Mouse (Mus musculus) adrenal gland, postnatal 14 days (tissue): ENCODE measurements around the gene Bves. TPM values are rescaled to one million over a fixed set of nuclear protein-coding genes. Genes with fewer than 3 reads are reported as not detected.
"Not testable (repeated sequence)": the region's sequence is repeated elsewhere in the genome, so short reads cannot be mapped to it uniquely, and the experiment has no call there.

Experiments used
- DNase-seq: peaks from one replicate; pipeline ENCODE4 v3.0.0; 2021; ENCODE audit warnings: mixed read lengths
- long read RNA-seq, 2 experiments: library from polyadenylated mRNA; stranded (forward); transcript quantifications; one replicate each; pipeline ENCODE4 v2.0.0; 2021
- total RNA-seq: library from RNA; stranded (reverse); gene quantifications from 2 replicates; pipeline ENCODE4 v1.2.3, GENCODE M21; 2021

The Bves gene
- total RNA-seq = 0.41 and 0.53 TPM in 2 replicates
- long read RNA-seq, experiment 1, full-length matches to known transcripts = 1 of 3 reads
- long read RNA-seq, experiment 1, partial matches to known transcripts = 2 of 3 reads
- long read RNA-seq, experiment 1, other reads (novel, unspliced or antisense) = 0 of 3 reads
- long read RNA-seq, experiment 2, partial matches to known transcripts = 2 of 2 reads
- long read RNA-seq, experiment 2, other reads (novel, unspliced or antisense) = 0 of 2 reads

- DNase-seq = peak; percentile 18
These were observed at the start of gene Bves for GRCm38 (mm10) chr10:45335434-45336422. Gene Bves, plus strand, starts transcription at chr10:45335772.

- DNase-seq = no peak
These were observed 47.2 kb upstream of the Bves start for GRCm38 (mm10) chr10:45288351-45288750.

- DNase-seq = peak; percentile 44
These were observed 46.1 kb upstream of the Bves start for GRCm38 (mm10) chr10:45289218-45290105.

DNA sequence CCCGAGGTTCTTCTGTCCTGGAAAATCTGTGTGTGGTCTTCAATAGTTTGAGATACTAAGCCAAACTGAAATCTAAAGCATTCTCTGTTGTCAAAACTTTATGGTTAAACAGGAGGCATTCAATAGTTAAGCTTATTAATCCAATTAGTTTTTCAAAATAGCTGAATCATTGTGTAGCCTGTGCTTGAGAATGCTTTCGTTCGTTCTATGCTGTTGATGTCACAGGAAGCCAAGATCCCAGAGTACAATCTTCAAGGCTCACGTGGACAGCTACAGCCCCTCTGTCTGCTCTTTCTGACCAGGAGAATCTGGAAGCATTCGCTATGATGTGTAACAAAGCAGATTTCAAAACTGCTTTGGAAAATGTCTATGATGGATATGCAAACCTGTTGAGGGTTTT is 45.0 kb upstream of the Bves start:
- no peak for DNase-seq

- DNase-seq = not testable (repeated sequence)
These were observed 43.4 kb upstream of the Bves start for GRCm38 (mm10) chr10:45292159-45292558.

DNA sequence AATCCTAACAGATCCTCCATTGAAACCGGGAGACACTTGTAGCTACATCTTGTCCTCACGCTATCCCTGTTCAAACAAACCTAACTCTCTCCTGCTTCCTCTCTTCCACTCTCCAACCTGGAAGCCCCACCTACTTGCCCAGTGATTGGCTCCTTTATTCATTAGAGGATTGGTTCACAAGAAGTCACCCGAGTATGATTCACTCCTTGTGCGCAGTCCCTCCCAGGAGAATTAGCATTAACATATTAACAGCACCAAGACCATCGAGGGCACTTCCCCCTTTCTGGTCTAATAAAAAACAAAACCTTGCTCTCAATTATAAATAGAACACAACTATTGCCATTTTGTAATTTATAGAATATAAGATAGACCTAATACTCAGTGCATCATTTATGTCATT is 40.5 kb upstream of the Bves start:
- no peak for DNase-seq

- no peak for DNase-seq
These were observed 37.1 kb upstream of the Bves start for GRCm38 (mm10) chr10:45298503-45298902.

GRCm38 (mm10) chr10:45299509-45299908 is 36.1 kb upstream of the Bves start:
- no peak for DNase-seq

GRCm38 (mm10) chr10:45303315-45304036 is 32.1 kb upstream of the Bves start:
- DNase-seq = no peak

- no peak for DNase-seq
These were observed 30.4 kb upstream of the Bves start for GRCm38 (mm10) chr10:45305173-45305572.

DNA sequence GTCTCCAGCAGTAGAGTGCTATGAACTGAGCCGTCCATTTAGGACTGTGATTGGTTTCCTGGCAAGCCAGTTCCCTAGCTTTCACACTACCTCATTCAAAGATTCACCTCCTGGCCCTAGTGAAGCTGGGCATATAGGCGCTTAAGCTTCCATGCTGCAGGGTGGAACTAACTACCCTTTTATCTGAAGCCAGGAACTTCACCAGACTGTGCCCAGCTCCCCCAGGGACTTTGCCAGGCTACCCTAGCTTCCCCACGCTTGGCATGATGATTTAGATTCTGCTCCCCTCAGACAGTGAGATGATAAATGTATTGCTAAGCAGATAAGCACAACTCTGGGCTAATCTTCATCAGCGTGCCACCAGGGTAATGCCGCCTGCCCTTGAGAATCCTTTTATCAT is 24.4 kb upstream of the Bves start:
- DNase-seq = no peak

DNA sequence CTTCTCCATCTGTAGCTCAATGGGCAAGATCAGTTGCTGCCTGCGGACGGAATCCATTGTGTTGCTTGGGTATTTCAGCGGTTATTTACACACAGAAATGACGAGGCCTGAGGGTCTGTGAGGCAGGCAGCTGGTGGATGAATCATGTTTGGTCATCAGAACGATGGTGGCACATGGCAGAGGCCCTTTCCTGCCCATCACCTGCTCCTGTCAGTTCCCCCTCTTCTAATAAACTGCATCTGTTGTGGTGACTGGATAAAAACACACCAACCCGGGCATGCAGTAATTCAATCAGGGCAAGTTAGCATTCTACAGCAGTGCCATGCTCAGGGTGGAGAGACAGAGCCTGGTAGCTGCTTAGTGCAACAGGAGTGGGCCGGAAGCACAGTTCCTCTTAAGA is 23.9 kb upstream of the Bves start:
- DNase-seq = no peak

- no peak for DNase-seq
These were observed 20.7 kb upstream of the Bves start for GRCm38 (mm10) chr10:45314865-45315264.

- DNase-seq = no peak
These were observed 16.6 kb upstream of the Bves start for GRCm38 (mm10) chr10:45318922-45319321.

GRCm38 (mm10) chr10:45320296-45320695 is 15.3 kb upstream of the Bves start:
- DNase-seq = no peak

GRCm38 (mm10) chr10:45324159-45324558 is 11.4 kb upstream of the Bves start:
- no peak for DNase-seq

DNA sequence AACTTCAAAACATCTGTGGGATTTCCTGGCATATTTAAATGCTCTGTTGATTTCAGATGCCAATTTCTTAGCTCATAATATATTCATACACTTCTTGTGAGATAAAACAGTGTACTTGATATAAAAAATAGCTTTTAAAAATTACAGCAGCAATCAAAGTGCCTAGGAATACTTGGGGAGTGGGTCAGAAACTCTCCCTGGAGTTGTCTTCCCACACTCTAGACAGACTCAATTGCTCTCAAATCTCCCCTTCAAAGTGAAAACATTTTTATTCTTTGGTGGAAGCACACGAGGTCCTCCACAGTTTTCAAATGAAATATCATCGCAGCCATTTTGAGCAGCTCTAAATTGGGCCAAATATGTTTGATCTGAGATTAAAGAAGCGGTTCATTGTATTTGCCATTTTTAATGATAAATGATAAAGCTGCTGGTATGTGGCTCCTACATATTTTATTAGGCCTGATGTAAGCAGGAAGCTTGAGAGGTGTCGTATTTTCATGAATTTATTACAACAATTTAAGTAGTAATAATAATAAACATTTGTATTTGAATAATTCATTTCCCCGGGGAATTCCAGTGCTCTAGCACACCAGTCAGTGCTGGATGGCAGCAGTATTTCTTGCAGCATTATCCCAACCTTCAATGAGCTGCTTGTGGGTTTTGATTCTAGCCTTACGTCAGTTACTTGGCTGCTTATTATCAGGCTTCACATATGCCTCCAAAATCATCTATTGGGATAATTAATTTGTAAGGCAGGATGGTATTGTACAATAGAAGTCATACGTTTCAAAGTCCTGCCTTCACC is 7.2 kb upstream of the Bves start:
- DNase-seq = no peak

DNA sequence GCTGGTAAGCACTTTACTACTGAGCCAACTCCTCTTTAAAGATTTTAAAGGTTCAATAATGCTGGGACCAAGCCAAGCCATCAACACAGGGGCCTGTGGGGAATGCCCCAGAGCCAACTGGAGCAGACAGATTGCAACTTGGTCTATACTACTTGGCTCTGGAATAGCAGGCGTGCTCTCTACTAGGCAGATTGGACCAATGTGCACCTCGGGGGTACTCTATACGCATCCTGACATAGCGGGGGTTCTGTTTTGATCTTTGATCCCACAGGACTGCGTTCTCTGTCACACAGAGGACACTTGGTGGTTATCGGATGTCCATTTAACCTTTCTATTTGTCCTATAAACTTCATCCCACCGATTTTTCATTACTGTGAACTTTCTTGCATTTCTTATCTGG is 647 bp upstream of the Bves start:
- DNase-seq = no peak

- DNase-seq = no peak
These were observed 3.5 kb downstream of the Bves start for GRCm38 (mm10) chr10:45339106-45339505.

- DNase-seq = no peak
These were observed 8.8 kb downstream of the Bves start for GRCm38 (mm10) chr10:45344381-45344780.

DNA sequence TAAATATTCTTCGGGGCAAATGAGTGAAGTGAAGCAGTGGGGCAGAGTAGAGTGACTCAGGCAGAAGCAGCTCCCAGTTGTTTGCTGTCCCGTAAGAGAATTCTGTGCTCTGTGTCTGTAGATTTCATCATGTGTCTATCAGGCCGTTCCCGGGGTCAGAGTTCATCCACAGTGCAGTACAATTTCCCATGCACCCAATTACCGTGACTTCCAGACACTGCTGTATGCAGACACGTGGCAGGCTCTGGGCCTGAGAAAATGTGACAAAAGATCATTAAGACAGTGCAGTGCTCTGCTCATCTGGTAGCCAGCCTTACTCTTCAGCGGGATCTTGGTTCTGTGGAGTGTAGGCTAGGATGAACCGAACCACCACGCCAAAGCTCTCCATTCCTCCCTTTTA is 9.6 kb downstream of the Bves start:
- DNase-seq = no peak
